Mouse (Mus musculus) liver, postnatal 0 days (tissue): ENCODE measurements at regions not wholly inside any gene's neighbourhood (a gene's known extent, or its start where the extent isn't known, plus 50 kb on each side); places are given as distances from the start of the nearest gene placed in this dataset.

Source experiments
- CTCF ChIP-seq: sonication (generic); IDR thresholded peaks from 2 replicates; pipeline ENCODE4 v1.5.1; 2016; ENCODE audit warnings: antibody characterized with exemption, low read depth
- EP300 ChIP-seq: IDR thresholded peaks from 2 replicates; pipeline ENCODE4 v1.6.1; 2016; ENCODE audit warnings: antibody characterized with exemption, low read depth, mild to moderate bottlenecking

DNA sequence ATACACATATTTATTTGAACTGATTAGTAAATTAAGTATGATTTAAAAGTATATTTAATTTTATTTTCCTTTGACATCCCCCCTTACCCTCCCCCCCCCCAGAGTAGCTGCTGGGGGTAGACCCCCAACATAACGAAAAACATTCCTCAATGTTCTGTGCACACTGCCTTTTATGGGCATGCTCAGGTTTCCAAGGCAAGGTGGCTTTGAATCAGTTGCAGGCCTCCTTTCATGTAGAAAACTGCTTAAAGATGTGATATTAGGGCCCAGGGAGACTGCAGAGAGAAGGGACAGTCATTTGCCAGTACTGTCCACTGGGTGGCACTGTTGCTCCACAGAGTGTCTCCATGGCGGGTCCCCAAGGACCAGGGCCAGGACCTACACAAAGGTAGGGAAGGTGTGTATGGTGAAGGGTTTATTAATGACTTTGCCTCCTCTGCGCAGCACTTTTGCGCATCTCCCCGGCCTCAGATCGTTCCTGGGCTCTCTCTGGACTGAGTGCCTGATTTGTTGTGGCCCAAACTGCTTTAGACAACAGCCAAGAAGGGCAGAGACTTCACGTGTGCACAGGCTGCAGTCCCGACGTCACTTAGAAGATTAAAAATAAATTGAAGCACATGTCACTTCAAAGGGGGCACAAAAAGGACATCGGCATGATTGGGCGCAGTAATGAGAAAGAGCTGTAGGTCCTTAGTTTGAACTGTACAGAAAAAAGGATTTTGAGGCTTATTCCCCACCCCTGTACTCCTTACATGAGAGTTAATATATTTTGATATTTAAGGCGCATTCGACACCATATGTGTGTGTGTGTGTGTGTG, 64.0 kb downstream of the Cmpk2 start:
- TF ChIP-seq CTCF (peak; percentile 94), EP300 (no peak)
